Mouse (Mus musculus) embryo, embryonic 11 days (tissue): ENCODE measurements around the gene Celf2.

Experiments
- DNase-seq: peaks from one replicate; pipeline ENCODE4 v3.0.0-alpha.2; 2015

Celf2 gene

GRCm38 (mm10) chr2:7260186-7260585 lies 249.2 kb downstream of the Celf2 start:
- DNase-seq: no peak

GRCm38 (mm10) chr2:7259616-7260015 lies 249.7 kb downstream of the Celf2 start:
- no peak for DNase-seq

GRCm38 (mm10) chr2:7256023-7256422 lies 253.3 kb downstream of the Celf2 start:
- no peak for DNase-seq

- no peak for DNase-seq
Measured at GRCm38 (mm10) chr2:7255386-7255785, 254.0 kb downstream of the Celf2 start.

- no peak for DNase-seq
Measured at GRCm38 (mm10) chr2:7250314-7250713, 259.0 kb downstream of the Celf2 start.

GRCm38 (mm10) chr2:7249002-7249401 lies 260.4 kb downstream of the Celf2 start:
- DNase-seq: no peak

GRCm38 (mm10) chr2:7245958-7246774 lies 263.2 kb downstream of the Celf2 start:
- DNase-seq: peak; percentile 66

- DNase-seq: no peak
Measured at GRCm38 (mm10) chr2:7242139-7242538, 267.2 kb downstream of the Celf2 start.

GRCm38 (mm10) chr2:7241523-7241941 lies 267.8 kb downstream of the Celf2 start:
- DNase-seq: no peak

- no peak for DNase-seq
Measured at GRCm38 (mm10) chr2:7237283-7237682, 272.1 kb downstream of the Celf2 start.

- no peak for DNase-seq
Measured at GRCm38 (mm10) chr2:7236452-7236851, 272.9 kb downstream of the Celf2 start.

GRCm38 (mm10) chr2:7235059-7235741 lies 274.2 kb downstream of the Celf2 start:
- no peak for DNase-seq

GRCm38 (mm10) chr2:7234587-7234986 lies 274.8 kb downstream of the Celf2 start:
- DNase-seq: no peak

GRCm38 (mm10) chr2:7233411-7233810 lies 276.0 kb downstream of the Celf2 start:
- no peak for DNase-seq

GRCm38 (mm10) chr2:7226785-7227184 lies 282.6 kb downstream of the Celf2 start:
- no peak for DNase-seq

- peak; percentile 53 for DNase-seq
Measured at GRCm38 (mm10) chr2:7224346-7225071, 284.9 kb downstream of the Celf2 start.

- no peak for DNase-seq
Measured at GRCm38 (mm10) chr2:7223538-7223937, 285.8 kb downstream of the Celf2 start.

- DNase-seq: no peak
Measured at GRCm38 (mm10) chr2:7222886-7223285, 286.5 kb downstream of the Celf2 start.

GRCm38 (mm10) chr2:7221856-7222255 lies 287.5 kb downstream of the Celf2 start:
- no peak for DNase-seq

- no peak for DNase-seq
Measured at GRCm38 (mm10) chr2:7218101-7218500, 291.3 kb downstream of the Celf2 start.

GRCm38 (mm10) chr2:7207691-7208504 lies 301.5 kb downstream of the Celf2 start:
- DNase-seq: peak; percentile 65

- DNase-seq: no peak
Measured at GRCm38 (mm10) chr2:7193413-7193812, 315.9 kb downstream of the Celf2 start.

GRCm38 (mm10) chr2:7179186-7179585 lies 330.2 kb downstream of the Celf2 start:
- no peak for DNase-seq
